Mouse (Mus musculus): Measurements from ENCODE around the gene Stat6.

Stat6 gene

GRCm38 (mm10) chr10:127642772-127643552 is at the start of gene Stat6:
TSS of gene Stat6 (plus strand) at chr10:127642986.
- in situ Hi-C loops (cut with MboI): loop anchor here (5.0 to 25.0 kb wide), 3 partner anchors 34 to 294 kb away; partner anchors contain the start of gene Zbtb39

DNA sequence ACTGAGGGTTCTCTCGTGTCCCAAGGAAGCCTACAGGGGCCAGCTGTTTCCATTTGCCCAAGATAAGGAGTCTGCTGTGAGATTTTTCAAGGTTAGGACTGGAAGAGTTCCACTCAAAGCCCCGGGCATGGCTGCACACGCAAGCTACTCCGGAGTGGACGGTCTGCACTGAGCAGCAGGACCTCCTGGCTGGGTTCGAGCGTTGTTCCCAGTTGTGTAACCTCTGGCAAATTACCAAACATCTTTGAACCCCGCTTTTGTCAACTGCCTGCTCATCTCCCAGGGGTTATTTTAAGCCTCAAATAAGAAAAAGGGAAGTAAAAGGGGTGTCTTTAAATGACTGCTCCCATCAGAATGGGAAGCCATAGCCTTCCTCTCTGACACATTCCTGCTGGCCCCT is 48.4 kb upstream of the Stat6 start:
- in situ Hi-C loops (cut with MboI): no loop called here

DNA sequence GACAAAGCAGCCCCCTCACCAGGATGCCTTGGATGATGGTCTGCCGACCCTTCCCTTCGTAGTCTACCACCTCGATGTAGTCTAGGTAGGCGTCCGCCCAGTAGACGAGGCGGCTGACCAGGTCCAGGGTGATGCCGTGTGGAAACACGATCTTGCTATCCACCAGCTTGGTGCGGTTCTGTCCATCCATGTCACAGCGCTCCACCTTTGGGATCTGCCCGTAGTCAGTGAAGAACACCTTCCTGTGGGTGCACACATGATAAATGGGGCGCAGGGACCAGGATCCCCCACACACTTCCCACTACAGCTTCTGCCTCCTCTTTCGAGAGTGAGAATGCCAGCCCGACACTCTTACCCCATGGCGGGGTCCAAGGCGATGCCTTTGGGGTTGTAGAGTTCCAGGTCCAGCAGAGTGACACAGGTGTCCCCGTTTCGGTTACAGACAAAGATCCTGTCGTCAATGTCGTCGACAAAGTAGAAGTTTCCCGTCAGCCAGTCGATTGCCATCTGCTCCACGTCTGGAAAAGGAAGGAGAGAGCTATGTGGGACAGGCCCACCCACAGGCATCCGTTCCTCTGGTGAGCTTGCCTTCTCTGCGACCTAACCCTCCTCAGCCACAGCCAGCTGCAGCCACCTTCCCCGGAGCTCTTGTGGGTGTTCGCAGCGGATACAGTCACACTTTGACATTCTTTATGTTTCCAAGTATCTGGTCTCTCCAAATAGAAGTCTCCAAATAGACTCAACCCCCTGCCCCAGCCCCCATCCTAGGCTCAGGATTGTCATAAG is 47.7 kb upstream of the Stat6 start:
- in situ Hi-C loops (cut with MboI): no loop called here

DNA sequence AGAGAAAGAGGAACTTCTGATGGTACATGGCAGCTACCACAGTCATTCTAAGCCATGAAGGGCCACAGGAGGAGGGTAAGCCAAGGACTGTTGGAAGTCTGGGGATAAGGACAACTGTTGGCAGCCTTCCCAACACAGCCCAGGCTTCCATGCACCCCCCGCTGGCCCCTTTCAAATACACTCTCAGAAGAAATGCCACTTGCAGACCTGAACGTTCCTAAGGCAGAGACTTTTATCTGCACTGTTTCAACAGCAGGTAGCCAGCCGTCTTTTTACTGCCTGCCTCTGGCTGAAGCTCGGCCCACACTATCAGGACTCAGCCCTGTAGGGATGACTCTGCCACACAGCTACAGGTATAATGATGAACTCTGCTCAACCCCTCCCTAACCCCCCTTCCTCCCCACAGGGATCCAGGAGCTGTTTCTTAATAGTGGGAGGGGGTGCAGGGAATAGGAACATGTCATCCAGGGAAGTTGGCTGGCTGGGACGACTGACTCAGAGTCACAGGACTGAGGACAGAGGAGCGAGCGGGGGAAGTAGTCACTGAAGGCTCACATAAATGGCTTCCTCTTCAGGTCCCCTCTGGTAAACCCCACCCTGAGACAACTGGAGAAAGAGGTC is 46.4 kb upstream of the Stat6 start:
- in situ Hi-C loops (cut with MboI): no loop called here

- in situ Hi-C loops (cut with MboI): no loop called here
These were observed 45.4 kb upstream of the Stat6 start for GRCm38 (mm10) chr10:127597311-127597901.

DNA sequence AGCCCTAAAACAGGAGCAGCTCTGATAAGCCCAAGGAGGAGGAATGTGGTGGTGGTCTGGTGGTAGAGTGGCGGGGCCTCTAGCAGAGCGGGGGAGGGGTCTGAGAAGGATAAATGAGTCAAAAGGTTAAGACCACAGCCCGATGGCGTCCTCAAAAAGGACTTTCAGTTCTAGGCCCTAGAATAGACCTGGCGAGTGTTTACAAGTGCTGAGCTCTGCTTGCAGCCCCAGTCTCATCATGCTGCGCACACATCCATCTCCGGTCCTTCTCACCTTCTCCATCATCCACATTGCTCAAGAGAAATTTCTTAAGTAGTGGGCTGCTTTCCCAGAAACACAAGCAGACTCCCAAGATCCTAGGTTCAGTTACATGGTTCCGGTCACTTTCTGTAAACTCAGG is 44.2 kb upstream of the Stat6 start:
- in situ Hi-C loops (cut with MboI): no loop called here

GRCm38 (mm10) chr10:127599252-127599651 is 43.5 kb upstream of the Stat6 start:
- in situ Hi-C loops (cut with MboI): no loop called here

GRCm38 (mm10) chr10:127599779-127600541 is 42.8 kb upstream of the Stat6 start:
- in situ Hi-C loops (cut with MboI): no loop called here

DNA sequence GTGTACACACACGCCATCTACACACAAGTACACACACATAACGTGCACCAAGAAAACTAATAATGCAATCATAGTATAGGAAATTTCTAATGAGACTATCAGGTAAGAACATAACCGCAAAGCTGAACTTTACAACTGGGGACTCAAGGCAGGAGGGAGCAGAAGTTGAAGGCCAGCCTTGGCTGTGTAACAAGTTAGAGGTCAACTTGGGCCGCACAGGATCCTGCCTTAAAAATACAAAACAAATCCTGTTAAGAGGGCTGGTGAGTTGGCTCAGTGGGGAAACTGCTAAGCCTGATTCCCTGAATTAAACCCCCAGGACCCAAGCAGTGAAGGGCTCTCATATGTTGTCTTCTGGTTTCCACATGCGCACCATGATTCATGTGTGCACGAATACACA is 40.6 kb upstream of the Stat6 start:
- in situ Hi-C loops (cut with MboI): no loop called here

GRCm38 (mm10) chr10:127603437-127604371 is 39.1 kb upstream of the Stat6 start:
- in situ Hi-C loops (cut with MboI): no loop called here

GRCm38 (mm10) chr10:127604465-127605250 is 38.1 kb upstream of the Stat6 start:
- in situ Hi-C loops (cut with MboI): no loop called here

DNA sequence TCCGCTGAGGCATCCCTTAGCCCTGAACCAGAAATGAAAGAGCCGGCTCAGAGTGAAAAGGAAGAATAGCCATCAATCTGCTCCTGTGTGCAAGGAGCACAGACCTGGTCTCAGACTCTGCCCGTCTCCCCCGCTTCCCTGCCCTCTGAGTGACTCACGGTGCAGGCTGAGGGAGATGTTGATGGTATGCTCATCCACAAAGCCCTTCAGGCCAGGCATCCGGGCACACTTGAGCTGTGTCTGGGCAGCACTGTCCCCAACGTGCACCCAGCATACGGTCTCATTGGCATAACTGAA is 37.6 kb upstream of the Stat6 start:
- in situ Hi-C loops (cut with MboI): no loop called here

- in situ Hi-C loops (cut with MboI): no loop called here
These were observed 37.0 kb upstream of the Stat6 start for GRCm38 (mm10) chr10:127605756-127606155.

GRCm38 (mm10) chr10:127607059-127607458 is 35.7 kb upstream of the Stat6 start:
- in situ Hi-C loops (cut with MboI): no loop called here

DNA sequence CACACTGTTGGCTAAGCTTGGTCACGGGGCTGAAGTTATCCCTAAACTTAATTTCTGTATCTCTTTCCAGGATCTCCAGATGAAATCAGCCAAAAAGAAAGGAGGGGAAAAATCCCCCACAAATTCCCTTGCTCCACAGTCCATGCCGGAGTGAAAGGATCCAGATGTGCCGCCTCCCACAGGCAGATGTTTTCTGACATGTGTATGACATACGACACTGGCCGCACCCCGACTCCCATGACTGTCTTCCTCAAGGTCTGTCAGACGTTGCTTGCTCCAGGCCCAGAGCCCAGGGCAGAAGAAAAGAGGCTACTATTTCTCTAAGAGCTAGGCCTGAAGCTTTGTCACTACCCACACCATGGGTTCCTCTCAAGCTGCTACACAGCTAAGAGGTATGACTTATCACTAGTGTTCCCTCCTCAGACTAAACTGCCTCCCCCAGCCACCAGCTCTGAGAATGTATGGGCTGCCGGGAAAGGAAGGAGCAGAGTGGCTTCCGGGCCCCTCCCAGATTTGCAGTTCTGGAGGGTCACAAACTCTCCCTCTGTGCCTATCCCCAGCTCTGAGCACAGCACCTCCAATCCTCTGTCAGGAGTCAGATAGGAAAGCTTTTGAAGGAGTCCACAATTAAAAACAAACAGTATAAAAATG is 33.2 kb upstream of the Stat6 start:
- in situ Hi-C loops (cut with MboI): no loop called here

DNA sequence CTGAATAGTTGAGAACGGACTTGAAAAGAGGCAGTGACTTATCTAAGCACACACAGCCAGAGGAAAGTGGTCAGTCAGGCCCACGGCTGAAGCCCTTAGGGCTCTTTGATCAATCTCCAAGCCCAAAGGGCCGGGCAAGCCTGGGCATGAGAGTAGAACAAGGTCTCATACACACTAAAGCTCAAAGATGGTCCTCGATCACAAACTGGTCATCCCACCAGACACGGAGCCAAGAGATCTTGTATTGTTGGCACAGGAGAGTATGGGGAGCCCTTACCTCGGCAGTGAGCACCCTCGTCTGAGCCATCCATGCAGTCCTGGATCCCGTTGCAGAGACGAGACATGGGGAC is 32.7 kb upstream of the Stat6 start:
- in situ Hi-C loops (cut with MboI): no loop called here

- in situ Hi-C loops (cut with MboI): no loop called here
These were observed 30.6 kb upstream of the Stat6 start for GRCm38 (mm10) chr10:127612079-127612775.

DNA sequence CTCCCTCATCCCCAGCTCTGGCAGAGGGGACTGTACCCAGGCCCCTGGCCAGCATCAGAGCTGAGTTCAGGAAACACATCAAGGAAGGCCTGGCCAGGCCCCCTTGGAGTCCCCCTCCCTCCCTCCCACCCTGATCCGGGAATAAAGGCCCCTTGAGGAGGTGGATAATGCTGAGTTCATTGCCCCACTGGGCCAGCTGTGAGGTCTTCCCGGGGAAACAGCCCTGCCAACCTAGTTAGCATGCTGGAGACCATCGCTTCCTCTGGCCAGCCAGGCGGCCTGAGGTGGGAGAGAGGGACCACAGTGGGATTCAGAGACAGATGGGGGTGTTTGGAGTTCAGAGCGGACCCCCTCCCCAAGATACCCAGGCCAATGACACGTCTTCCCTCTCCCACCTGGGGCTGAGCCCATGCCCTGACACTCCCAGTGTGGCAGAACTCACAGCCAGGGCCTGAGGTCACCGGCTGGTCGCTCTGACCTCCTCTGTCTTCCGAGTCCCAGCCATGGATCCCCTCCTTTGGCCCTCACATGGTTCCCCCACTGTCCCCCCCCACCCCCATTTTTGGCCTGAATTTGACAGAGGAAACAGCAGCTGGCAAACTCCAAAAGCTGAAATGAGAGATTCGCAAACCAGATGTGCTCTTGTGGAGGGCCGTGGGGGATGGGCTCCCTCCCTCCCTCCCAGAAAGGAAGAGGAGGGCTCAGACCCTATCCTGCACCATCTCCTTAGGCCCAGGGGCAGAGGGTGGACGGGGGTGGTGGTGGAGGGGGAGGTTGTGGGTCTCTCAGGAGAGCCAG is 28.4 kb upstream of the Stat6 start:
- in situ Hi-C loops (cut with MboI): no loop called here

Measured in mature B cell (primary cell).